Mouse (Mus musculus) kidney, postnatal 0 days (tissue): ENCODE results near the gene Tmem179. TPM values are rescaled to one million over a fixed set of nuclear protein-coding genes. Genes with fewer than 3 reads are reported as not detected.

Experiments
- ATAC-seq: fragments of 200-750 bp; cut with Nextera tagmentation; replicated peaks from 2 replicates; pipeline ENCODE4 v1.8.0; 2017; ENCODE audit warnings: low read depth, moderate number of reproducible peaks, moderate TSS enrichment, moderate library complexity; ENCODE audit not compliant: low FRiP score
- DNase-seq: peaks from one replicate; pipeline ENCODE4 v3.0.0-alpha.2; 2016; ENCODE audit warnings: low spot score
- H3K27ac ChIP-seq: fragments of 300-500 bp; sonication (generic); 2 replicates; pipeline ENCODE4 v1.5.1; 2014; ENCODE audit warnings: mild to moderate bottlenecking
- H3K27me3 ChIP-seq: fragments of 300-500 bp; sonication (generic); 2 replicates; pipeline ENCODE4 v1.6.1; 2014; ENCODE audit warnings: low read length, mixed read lengths; ENCODE audit not compliant: insufficient read depth
- H3K36me3 ChIP-seq: fragments of 300-500 bp; sonication (generic); 2 replicates; pipeline ENCODE4 v1.6.1; 2014; ENCODE audit warnings: low read length, mixed read lengths; ENCODE audit not compliant: insufficient read depth
- H3K4me1 ChIP-seq: fragments of 300-500 bp; sonication (generic); replicated peaks from 2 replicates; pipeline ENCODE4 v1.6.1; 2014; ENCODE audit warnings: antibody characterized with exemption, low read length, mixed read lengths; ENCODE audit not compliant: insufficient read depth
- H3K4me2 ChIP-seq: fragments of 300-500 bp; sonication (generic); 2 replicates; pipeline ENCODE4 v1.6.1; 2014; ENCODE audit warnings: mild to moderate bottlenecking, low read length, moderate library complexity, mixed read lengths
- H3K4me3 ChIP-seq: fragments of 300-500 bp; sonication (generic); replicated peaks from 2 replicates; pipeline ENCODE4 v1.5.1; 2014; ENCODE audit warnings: low read depth, low read length
- H3K9ac ChIP-seq: fragments of 300-500 bp; sonication (generic); 2 replicates; pipeline ENCODE4 v1.6.1; 2014; ENCODE audit warnings: low read depth, low read length
- H3K9me3 ChIP-seq: fragments of 300-500 bp; sonication (generic); replicated peaks from 2 replicates; pipeline ENCODE4 v1.6.1; 2016; ENCODE audit warnings: low read length, inconsistent platforms, mixed read lengths
- CTCF ChIP-seq: IDR thresholded peaks from 2 replicates; pipeline ENCODE4 v1.5.1; 2016; ENCODE audit warnings: antibody characterized with exemption, low read depth, mild to moderate bottlenecking, moderate library complexity
- WGBS: fragments of 180-500 bp; shearing (Covaris S2); extraction: QIAGEN DNeasy Blood & Tissue Kit; methylation state at CpG from one replicate; pipeline ENCODE4 v1.1.7; 2014; 5-methylcytosine and 5-hydroxymethylcytosine counted together
- polyA plus RNA-seq: library from polyadenylated mRNA; unstranded; fragments of >200 nt; fragmentation: Nextera tagmentation; extraction: Ambion mirVana; gene quantifications from 2 replicates; pipeline ENCODE4 v1.2.1, GENCODE M21; 2015

Gene Tmem179
- 0.25 and 0.27 TPM in 2 replicates for polyA plus RNA-seq

- no peak within 1 kb of the TSS for H3K27ac ChIP-seq
- H3K9ac ChIP-seq, result no peak within 1 kb of the TSS
- no peaks in the 10 kb centered on the region; the same call in 1 of the 2 replicates for H3K4me1 ChIP-seq
- 9% methylated on average over 14 of the region's 14 CpGs for WGBS
- ATAC-seq, result peak; percentile 88
- peak; percentile 74 for DNase-seq
- H3K36me3 ChIP-seq, result no peaks in the 10 kb centered on the region
- TF ChIP-seq CTCF, result no peak
- H3K4me2 ChIP-seq, result no peak within 1 kb of the TSS
- no peaks in the 10 kb centered on the region for H3K27me3 ChIP-seq
- no peaks in the 10 kb centered on the region for H3K9me3 ChIP-seq
- H3K4me3 ChIP-seq, result no peak within 1 kb of the TSS
These were observed at the start of gene Tmem179 for GRCm38 (mm10) chr12:112516697-112517337. Gene Tmem179 (minus strand): TSS chr12:112516747.

- 93% methylated on average over 6 of the region's 6 CpGs for WGBS
- Histone ChIP-seq H3K4me1 (no peaks in the 10 kb centered on the region), H3K27ac (no peak overlapping the region), H3K36me3 (no peaks in the 10 kb centered on the region), H3K27me3 (no peaks in the 10 kb centered on the region), H3K4me3 (no peak overlapping the region), H3K9me3 (no peaks in the 10 kb centered on the region), H3K9ac (no peak overlapping the region), H3K4me2 (no peak overlapping the region)
- no peak for ATAC-seq
- no peak for DNase-seq
- no peak for TF ChIP-seq CTCF
These were observed 46.5 kb upstream of the Tmem179 start for GRCm38 (mm10) chr12:112563011-112563410.

GRCm38 (mm10) chr12:112562462-112562861 is 45.9 kb upstream of the Tmem179 start:
- no peak for DNase-seq
- no peaks in the 10 kb centered on the region for H3K9me3 ChIP-seq
- H3K27ac ChIP-seq, result no peak overlapping the region
- no peak overlapping the region for H3K4me2 ChIP-seq
- 72% methylated on average over 5 of the region's 5 CpGs for WGBS
- H3K4me3 ChIP-seq, result no peak overlapping the region
- H3K9ac ChIP-seq, result no peak overlapping the region
- H3K4me1 ChIP-seq, result no peaks in the 10 kb centered on the region
- no peaks in the 10 kb centered on the region for H3K27me3 ChIP-seq
- no peak for ATAC-seq
- no peaks in the 10 kb centered on the region for H3K36me3 ChIP-seq
- peak; percentile 25; the same call in 1 of the 2 replicates for TF ChIP-seq CTCF

- WGBS, result 78% methylated on average over 3 of the region's 3 CpGs
- Histone ChIP-seq H3K9ac (no peak overlapping the region), H3K9me3 (no peaks in the 10 kb centered on the region), H3K27ac (no peak overlapping the region), H3K4me2 (no peak overlapping the region), H3K36me3 (no peaks in the 10 kb centered on the region), H3K27me3 (no peaks in the 10 kb centered on the region), H3K4me1 (no peaks in the 10 kb centered on the region), H3K4me3 (no peak overlapping the region)
- DNase-seq, result no peak
- TF ChIP-seq CTCF, result no peak
- ATAC-seq, result no peak
These were observed 44.6 kb upstream of the Tmem179 start for GRCm38 (mm10) chr12:112561163-112561562.

GRCm38 (mm10) chr12:112560176-112560797 is 43.7 kb upstream of the Tmem179 start:
- peak; percentile 69 for ATAC-seq
- H3K27me3 ChIP-seq, result no peaks in the 10 kb centered on the region
- no peak overlapping the region for H3K4me3 ChIP-seq
- DNase-seq, result peak; percentile 57
- H3K36me3 ChIP-seq, result no peaks in the 10 kb centered on the region
- TF ChIP-seq CTCF, result peak; percentile 69
- no peaks in the 10 kb centered on the region for H3K4me1 ChIP-seq
- WGBS, result 36% methylated on average over 4 of the region's 5 CpGs
- H3K9me3 ChIP-seq, result no peaks in the 10 kb centered on the region
- no peak overlapping the region for H3K4me2 ChIP-seq
- no peak overlapping the region for H3K27ac ChIP-seq
- no peak overlapping the region for H3K9ac ChIP-seq

GRCm38 (mm10) chr12:112559671-112560070 is 43.1 kb upstream of the Tmem179 start:
- Histone ChIP-seq H3K4me3 (no peak overlapping the region), H3K4me1 (0 out of 2 replicates have a peak, but pooled peaks cover 4% of the 10 kb centered on the region), H3K4me2 (no peak overlapping the region), H3K9me3 (no peaks in the 10 kb centered on the region), H3K36me3 (no peaks in the 10 kb centered on the region), H3K9ac (no peak overlapping the region), H3K27me3 (no peaks in the 10 kb centered on the region), H3K27ac (no peak overlapping the region)
- DNase-seq (no peak), ATAC-seq (no peak)
- 72% methylated on average over 6 of the region's 6 CpGs for WGBS
- no peak for TF ChIP-seq CTCF
